Mouse (Mus musculus) olfactory bulb, adult 2 months (tissue): ENCODE measurements around the gene Hnrnpa3. TPM values are rescaled to one million over a fixed set of nuclear protein-coding genes. Genes with fewer than 3 reads are reported as not detected.

ENCODE experiments used
- H3K27ac ChIP-seq: fragments of 200-500 bp; 2 replicates; pipeline ENCODE4 v1.5.1; 2012; ENCODE audit warnings: low read depth, low read length; ENCODE audit not compliant: insufficient read depth
- H3K4me1 ChIP-seq: fragments of 200-500 bp; 2 replicates; pipeline ENCODE4 v1.6.1; 2012; ENCODE audit warnings: low read length; ENCODE audit not compliant: control insufficient read depth, insufficient read depth
- H3K4me3 ChIP-seq: fragments of 200-500 bp; 2 replicates; pipeline ENCODE4 v1.5.1; 2012; ENCODE audit warnings: mild to moderate bottlenecking, low read depth, low read length, moderate library complexity; ENCODE audit not compliant: insufficient read depth
- CTCF ChIP-seq: fragments of 200-500 bp; IDR thresholded peaks from 2 replicates; pipeline ENCODE4 v1.5.1; 2012; ENCODE audit warnings: low read depth, mild to moderate bottlenecking, low read length, moderate library complexity; ENCODE audit not compliant: insufficient read depth
- POLR2A ChIP-seq: fragments of 200-500 bp; IDR thresholded peaks from 2 replicates; pipeline ENCODE4 v1.6.1; 2012; ENCODE audit warnings: mild to moderate bottlenecking, low read depth, low read length, moderate library complexity; ENCODE audit not compliant: insufficient read depth
- WGBS: fragments of 180-500 bp; shearing (Covaris S2); methylation state at CpG from one replicate; pipeline ENCODE4 v1.1.7; 2018; 5-methylcytosine and 5-hydroxymethylcytosine counted together
- polyA plus RNA-seq: library from polyadenylated mRNA; stranded (reverse); fragments of >200 nt; gene quantifications from 2 replicates; pipeline ENCODE4 v1.2.4, GENCODE M21; 2012; ENCODE audit warnings: low replicate concordance; ENCODE audit not compliant: missing spikeins, insufficient read depth, insufficient read length

Gene Hnrnpa3
- polyA plus RNA-seq, 1 experiment: 328 TPM

- Histone ChIP-seq H3K27ac (no peak overlapping the region), H3K4me1 (no peaks in the 10 kb centered on the region), H3K4me3 (no peak overlapping the region)
- TF ChIP-seq POLR2A (no peak), CTCF (no peak)
- WGBS: 87% methylated on average over 6 of the region's 6 CpGs
Measured at GRCm38 (mm10) chr2:75670446-75671336, 11.6 kb downstream of the Hnrnpa3 start.

- TF ChIP-seq CTCF: no peak
- Histone ChIP-seq H3K4me1 (no peaks in the 10 kb centered on the region), H3K27ac (no peak overlapping the region), H3K4me3 (no peak overlapping the region)
- 84% methylated on average over 2 of the region's 2 CpGs for WGBS
Measured at GRCm38 (mm10) chr2:75671337-75671660, 12.2 kb downstream of the Hnrnpa3 start.

- no peak for TF ChIP-seq CTCF
- no peak for TF ChIP-seq POLR2A
- H3K27ac ChIP-seq: no peak overlapping the region
- H3K4me3 ChIP-seq: no peak overlapping the region
- 69% methylated on average over 3 of the region's 3 CpGs for WGBS
- H3K4me1 ChIP-seq: no peaks in the 10 kb centered on the region
Measured at GRCm38 (mm10) chr2:75672561-75672960, 13.5 kb downstream of the Hnrnpa3 start.

DNA sequence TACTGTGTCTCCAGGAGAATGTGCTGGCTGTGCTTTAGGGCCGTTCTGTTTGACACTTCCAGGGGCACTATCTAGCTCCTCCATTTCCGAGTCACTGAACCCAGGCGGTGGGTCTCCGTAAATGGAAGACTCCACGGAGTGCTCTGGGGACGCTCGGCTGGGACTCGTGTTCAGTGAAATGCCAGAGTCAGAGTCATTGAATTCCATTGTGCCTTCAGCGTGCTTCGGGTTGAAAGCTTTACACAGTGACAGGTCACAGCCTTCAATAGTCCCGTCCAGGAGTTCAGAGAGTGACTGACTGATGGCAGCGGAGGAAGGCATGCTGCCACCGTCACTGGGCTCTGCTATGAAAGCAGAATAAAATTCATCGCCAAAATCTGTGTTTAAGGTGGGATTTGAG lies 17.5 kb downstream of the Hnrnpa3 start:
- WGBS: 77% methylated on average over 14 of the region's 14 CpGs
- TF ChIP-seq CTCF: no peak
- Histone ChIP-seq H3K4me3 (no peak overlapping the region), H3K4me1 (no peaks in the 10 kb centered on the region), H3K27ac (no peak overlapping the region)

DNA sequence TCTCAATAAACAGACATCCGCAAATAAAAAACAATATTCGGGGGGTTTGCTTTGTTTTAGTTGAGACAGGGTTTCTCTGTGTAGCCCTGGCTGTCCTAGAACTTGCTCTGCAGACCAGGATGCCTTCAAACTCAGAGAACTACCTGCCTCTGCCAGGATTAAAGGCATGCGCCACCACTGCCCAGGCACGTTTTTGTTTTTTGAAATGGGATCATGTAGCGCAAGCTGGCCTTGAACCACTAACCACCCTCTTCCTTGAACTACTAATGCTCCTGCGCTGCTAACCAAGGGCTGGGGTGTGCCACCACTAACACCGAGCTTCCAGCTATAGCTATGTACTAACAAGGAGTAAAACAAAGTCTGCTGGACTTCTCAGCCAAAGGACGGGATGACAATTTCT lies 20.9 kb downstream of the Hnrnpa3 start:
- H3K4me3 ChIP-seq: no peak overlapping the region
- H3K4me1 ChIP-seq: no peaks in the 10 kb centered on the region
- WGBS: 89% methylated on average over 8 of the region's 8 CpGs
- no peak for TF ChIP-seq CTCF
- no peak for TF ChIP-seq POLR2A
- no peak overlapping the region for H3K27ac ChIP-seq

- Histone ChIP-seq H3K4me3 (no peak overlapping the region), H3K27ac (no peak overlapping the region), H3K4me1 (no peaks in the 10 kb centered on the region)
- no peak for TF ChIP-seq CTCF
- no peak for TF ChIP-seq POLR2A
- 61% methylated on average over 7 of the region's 7 CpGs for WGBS
Measured at GRCm38 (mm10) chr2:75681439-75681838, 22.4 kb downstream of the Hnrnpa3 start.

DNA sequence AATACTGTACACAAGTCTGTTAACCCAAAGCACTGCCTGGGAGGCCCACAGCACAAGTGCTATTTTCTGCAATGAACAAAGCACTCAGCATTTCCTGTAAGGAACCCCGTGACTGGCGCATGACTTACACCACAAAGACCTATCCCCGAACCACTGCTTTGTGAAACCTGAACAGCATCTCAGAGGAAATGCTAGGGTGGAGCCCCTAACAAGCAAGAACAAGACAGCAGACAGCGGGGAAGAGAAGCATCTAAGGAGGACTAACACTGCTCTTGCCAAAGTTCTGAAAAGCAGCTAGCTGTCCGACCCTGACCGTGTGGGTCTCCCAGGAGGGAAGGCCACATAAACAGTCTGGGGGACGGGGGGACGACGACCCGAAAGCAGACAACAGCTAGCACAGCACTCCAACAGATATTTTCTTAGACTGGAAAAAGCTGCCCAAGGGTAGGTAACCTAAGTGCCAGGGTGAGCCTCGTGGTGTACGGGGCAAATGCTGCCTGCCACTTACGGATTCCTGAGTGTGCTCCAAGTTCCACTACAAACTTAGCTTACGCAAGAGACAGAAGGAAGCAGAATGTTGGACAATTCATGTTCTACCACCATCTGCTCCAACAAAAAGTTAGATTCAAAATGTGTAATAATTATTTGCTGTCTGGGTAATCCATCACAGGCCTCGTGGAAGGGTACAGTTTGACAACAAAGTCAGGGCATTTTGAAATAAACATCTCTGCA lies 24.1 kb downstream of the Hnrnpa3 start:
- Histone ChIP-seq H3K4me1 (no peaks in the 10 kb centered on the region), H3K4me3 (no peak overlapping the region), H3K27ac (no peak overlapping the region; the same call in 1 of the 2 replicates)
- TF ChIP-seq POLR2A: no peak
- TF ChIP-seq CTCF: no peak
- WGBS: 42% methylated on average over 15 of the region's 15 CpGs

GRCm38 (mm10) chr2:75684526-75684925 lies 25.5 kb downstream of the Hnrnpa3 start:
- WGBS: 77% methylated on average over 3 of the region's 3 CpGs
- no peak for TF ChIP-seq CTCF
- no peak for TF ChIP-seq POLR2A
- H3K4me3 ChIP-seq: no peak overlapping the region
- no peak overlapping the region for H3K27ac ChIP-seq
- no peaks in the 10 kb centered on the region for H3K4me1 ChIP-seq

DNA sequence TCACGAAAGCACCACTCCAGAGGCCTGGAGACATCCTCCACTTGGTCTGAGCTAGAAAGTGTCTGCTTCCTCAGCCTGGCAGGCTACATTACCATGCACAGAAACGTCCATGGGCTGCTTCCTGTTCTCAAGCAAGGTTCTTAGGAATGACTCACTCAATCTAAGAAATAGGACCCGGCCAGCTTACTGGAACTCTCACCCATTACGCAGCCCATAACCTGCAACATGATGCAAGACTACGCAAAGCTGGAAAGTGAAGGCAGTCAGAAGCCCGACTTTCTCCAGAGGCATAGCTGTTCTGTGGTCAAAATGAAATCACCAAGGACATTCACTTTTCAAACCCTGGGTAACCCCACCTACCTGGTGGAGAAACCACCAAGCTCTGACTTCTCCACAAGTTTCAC lies 26.4 kb downstream of the Hnrnpa3 start:
- Histone ChIP-seq H3K27ac (no peak overlapping the region), H3K4me1 (no peaks in the 10 kb centered on the region), H3K4me3 (no peak overlapping the region)
- TF ChIP-seq CTCF (no peak), POLR2A (no peak)
- 77% methylated on average over 6 of the region's 6 CpGs for WGBS
